Mouse (Mus musculus): ENCODE results near the gene Ccdc183. TPM values are rescaled to one million over a fixed set of nuclear protein-coding genes. Genes with fewer than 3 reads are reported as not detected.
A peak's percentile ranks its signal among the peaks of the same experiment; 100 is the strongest.

The Ccdc183 gene
- total RNA-seq, 2 experiments from 2014 or later, result not detected

DNA sequence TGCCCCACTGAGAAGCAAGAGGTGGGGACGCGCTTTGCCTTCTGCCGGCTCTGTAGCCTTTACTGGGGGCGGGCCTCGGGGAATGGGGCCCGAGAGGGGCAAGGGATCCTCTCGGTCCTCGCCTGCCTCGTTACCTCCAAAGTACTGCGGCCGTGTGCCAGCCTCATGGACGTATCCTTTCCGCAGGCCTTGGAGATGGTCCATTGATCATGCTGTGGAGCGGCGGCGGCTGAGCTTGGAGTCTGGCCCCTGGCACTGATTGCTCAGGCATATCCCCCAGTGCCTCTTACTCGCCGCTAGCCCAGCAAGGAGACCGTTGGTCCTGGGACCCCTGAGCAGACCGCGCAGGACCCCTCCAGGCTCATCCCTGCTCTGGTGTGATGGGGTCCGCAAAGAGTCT lies 1.1 kb downstream of the Ccdc183 start:
- no peak for ATAC-seq (replicated peaks; ENCODE audit: low FRiP score, low TSS enrichment, poor library complexity, severe bottlenecking)

GRCm38 (mm10) chr2:25608671-25609070 lies 8.8 kb downstream of the Ccdc183 start:
- ATAC-seq (replicated peaks; ENCODE audit: low FRiP score, low TSS enrichment, poor library complexity, severe bottlenecking), result peak; percentile 9; the same call in 1 of the 2 replicates

DNA sequence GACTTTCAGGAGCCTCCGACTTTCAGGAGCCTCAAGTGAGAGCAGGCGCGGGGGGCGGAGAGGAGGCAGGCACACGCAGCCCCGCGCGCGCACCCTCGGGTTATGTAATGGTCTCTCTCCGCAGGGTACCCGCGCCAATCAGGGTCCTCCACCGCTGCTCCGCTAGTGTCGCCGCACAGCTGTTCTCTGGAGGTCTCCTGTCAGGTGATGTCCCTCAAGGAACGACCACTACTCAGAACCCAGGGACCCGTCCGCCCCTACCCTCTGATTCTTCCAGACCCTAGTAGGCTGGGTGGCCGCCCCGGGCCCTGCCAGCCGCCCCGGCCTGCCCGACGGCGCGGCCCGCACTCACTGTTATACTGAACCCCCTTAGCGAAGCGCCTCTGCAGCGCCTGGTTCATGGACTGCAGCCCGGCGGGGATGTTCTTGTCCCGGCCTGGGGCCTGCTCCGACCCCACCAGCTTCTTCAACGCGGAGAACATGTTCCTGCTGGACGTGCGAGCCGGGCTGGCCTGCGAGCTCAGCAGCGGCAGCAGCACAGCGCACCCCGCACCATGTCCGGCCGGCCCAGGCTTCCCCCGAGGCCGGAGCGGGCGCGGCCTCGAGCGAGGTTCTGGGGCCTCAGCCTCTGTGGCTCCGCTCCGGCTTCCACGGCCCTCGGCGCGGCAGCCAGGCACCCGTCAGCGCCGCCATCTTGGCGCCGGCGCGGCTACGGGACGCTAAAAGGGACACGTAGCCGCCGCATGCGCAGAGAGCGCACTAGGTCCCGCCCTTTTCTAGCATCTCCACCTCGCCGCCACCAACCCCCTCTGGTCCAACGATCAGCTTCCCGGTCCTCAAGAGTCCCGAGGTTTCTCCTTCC lies 9.5 kb downstream of the Ccdc183 start, which contains the start of gene Rabl6:
Gene Rabl6, minus strand, starts transcription at position 761 of the 862 bp plus-strand sequence.
- ATAC-seq (replicated peaks; ENCODE audit: low FRiP score, low TSS enrichment, poor library complexity, severe bottlenecking), result peak; percentile 80

DNA sequence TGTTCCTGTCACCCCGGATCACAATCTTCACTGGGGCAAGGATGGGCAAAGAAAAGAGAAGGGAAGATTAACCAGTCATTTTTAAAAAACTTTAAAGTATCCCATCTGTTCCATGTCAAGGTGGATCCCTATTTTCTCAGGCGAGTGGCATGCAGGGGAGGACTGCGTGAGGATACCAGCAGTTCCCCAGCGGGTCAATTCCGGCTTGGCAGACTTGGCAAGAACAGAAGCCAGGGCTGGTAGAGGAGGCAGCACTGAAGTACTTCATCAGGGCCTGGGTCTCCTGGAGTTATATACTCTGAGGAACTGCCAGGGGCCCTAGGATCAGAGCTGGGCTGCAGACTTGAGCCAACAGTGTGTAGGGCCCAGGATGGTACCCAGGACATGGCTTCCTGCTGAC lies 15.0 kb downstream of the Ccdc183 start:
- ATAC-seq (replicated peaks; ENCODE audit: low FRiP score, low TSS enrichment, poor library complexity, severe bottlenecking), result no peak

DNA sequence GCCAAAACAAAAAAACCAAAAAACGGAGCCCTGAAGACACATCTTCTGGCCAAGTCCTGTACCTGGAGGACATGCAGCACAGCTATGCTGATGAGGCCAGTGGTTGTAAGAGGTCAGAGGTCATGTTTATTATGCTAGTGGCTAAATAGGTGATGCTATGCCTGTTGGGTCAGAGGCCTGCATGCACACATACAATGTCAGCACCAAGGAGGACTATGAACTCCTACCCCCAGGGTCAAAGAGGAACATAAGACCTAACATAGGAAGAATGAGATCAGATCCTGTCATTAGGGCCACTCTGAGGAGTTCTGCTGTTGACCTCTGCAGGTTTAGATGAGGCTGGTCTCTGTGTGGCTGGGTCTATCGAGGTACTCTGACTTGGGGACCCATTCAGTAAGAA lies 17.4 kb downstream of the Ccdc183 start:
- no peak for ATAC-seq (replicated peaks; ENCODE audit: low FRiP score, low TSS enrichment, poor library complexity, severe bottlenecking)

- no peak for ATAC-seq (replicated peaks; ENCODE audit: low FRiP score, low TSS enrichment, poor library complexity, severe bottlenecking)
Measured at GRCm38 (mm10) chr2:25598749-25599148, 18.7 kb downstream of the Ccdc183 start.

GRCm38 (mm10) chr2:25596765-25597510 lies 20.5 kb downstream of the Ccdc183 start:
- no peak for ATAC-seq (replicated peaks; ENCODE audit: low FRiP score, low TSS enrichment, poor library complexity, severe bottlenecking)

DNA sequence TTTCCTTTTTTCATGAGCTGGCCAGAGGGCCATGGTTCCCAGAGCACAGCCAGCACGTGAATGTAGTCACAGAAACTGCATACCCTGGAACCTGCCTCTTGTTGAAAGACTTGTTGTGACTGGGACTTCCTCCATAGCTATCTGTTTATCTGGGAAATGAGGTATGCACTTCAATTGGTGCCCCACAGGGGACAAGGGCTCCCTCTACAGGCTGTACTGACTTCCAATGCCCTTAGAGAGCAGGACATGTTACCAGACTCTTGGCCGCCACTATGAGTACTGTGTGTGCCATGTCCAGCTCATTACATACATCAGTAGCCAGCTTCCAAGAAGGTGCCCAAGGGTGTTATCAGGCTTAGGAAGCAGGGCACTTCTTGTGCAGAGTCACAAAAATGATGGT lies 25.6 kb downstream of the Ccdc183 start:
- ATAC-seq (replicated peaks; ENCODE audit: low FRiP score, low TSS enrichment, poor library complexity, severe bottlenecking), result peak; percentile 64

- no peak for ATAC-seq (replicated peaks; ENCODE audit: low FRiP score, low TSS enrichment, poor library complexity, severe bottlenecking)
Measured at GRCm38 (mm10) chr2:25588227-25588907, 29.1 kb downstream of the Ccdc183 start.

DNA sequence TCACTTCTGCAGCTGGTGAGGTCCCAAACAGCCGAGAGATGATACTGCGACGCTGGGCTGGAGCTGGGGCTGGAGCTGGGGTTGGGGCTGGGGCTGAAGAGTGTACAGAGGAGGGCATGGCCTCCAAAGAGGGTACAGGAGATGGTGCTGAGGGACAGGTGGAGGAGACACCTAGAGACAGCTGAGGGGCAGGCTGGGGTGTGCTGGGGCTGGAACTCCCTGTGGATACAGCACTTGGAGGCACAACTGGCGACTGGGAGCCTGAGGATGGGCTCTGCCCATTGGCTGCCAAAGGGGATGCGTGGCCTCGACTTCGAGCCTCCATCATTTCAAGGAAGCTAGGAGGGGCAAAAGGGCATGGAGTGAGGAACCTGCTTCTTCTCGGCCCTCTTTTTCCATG lies 30.2 kb downstream of the Ccdc183 start:
- no peak for ATAC-seq (replicated peaks; ENCODE audit: low FRiP score, low TSS enrichment, poor library complexity, severe bottlenecking)

DNA sequence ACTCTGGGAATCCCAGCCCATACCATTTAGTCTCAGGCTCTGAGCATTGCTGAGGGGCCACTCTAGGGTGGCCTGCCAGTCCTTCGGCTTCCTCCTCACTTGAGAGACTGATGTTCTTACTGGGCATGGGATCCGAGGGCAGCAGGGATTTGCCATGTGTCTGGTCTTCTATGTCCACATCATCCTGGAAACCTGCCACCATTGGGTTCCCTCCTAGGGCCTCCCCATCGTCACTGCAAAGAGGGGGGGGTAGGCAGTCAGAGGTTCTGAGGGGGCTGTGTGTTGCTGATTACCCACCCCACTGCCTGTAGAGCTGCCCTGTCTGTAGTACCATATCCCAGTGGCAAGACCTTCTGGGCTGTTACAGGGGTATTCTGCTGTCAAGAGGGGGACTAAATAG lies 31.9 kb downstream of the Ccdc183 start:
- no peak for ATAC-seq (replicated peaks; ENCODE audit: low FRiP score, low TSS enrichment, poor library complexity, severe bottlenecking)

DNA sequence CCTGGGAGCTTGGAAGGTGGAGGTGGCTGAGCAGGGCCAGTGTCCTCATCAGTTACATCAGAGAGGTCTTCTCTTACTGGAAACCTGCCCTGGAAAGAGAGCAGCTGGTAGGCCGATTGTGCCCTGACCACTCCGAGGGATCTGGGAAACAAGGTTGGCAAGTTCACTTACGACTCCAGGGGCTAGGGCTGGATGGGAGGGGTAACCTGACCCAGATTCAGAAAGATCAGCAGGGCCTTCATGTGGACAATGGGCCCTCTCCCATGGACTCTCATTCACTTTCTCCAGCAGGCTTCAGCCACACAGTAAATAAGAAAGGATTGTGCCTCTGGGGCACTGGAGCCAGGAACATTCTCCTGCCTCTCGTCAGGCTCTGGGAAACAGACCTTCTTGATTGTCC lies 32.6 kb downstream of the Ccdc183 start:
- ATAC-seq (replicated peaks; ENCODE audit: low FRiP score, low TSS enrichment, poor library complexity, severe bottlenecking), result no peak

DNA sequence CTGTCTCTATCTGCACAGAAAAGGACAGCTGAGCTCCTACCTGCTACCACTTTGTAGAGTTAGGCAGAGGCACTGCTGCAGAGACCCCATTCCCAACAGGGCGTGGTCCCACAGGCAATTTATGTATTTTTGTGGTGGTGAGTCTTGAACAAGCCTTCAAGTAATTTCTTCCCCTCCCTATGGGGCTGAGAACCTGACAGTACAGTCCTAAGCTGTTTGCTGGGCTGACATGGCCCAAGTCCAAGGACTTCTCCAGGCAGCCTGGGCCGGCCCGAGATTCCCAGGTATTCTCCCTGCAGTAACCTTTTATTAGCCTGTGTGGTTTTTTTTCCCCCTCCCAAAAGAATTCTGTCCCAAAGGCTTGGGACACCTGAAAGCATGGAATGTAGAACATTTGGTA lies 33.3 kb downstream of the Ccdc183 start:
- ATAC-seq (replicated peaks; ENCODE audit: low FRiP score, low TSS enrichment, poor library complexity, severe bottlenecking), result no peak

DNA sequence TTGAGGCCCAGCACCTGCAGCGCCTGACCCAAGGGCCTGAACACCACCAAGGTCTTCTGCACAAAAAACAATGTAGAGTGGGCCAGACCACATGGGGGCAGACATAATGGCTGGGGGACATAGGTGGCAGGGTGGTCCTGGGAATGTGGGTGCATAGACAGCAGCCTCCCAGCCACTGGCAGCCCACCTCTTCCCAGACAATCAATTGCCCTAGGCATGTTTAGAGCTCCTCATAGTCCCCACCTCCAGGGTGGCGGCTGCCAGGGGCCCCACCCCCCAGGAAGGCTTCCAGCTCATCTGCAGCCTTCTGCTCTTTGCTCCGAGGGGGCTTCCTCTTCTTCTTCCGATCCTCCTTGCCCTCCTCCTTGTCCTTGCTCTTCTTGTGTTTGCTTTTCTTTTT lies 33.9 kb downstream of the Ccdc183 start:
- ATAC-seq (replicated peaks; ENCODE audit: low FRiP score, low TSS enrichment, poor library complexity, severe bottlenecking), result no peak

DNA sequence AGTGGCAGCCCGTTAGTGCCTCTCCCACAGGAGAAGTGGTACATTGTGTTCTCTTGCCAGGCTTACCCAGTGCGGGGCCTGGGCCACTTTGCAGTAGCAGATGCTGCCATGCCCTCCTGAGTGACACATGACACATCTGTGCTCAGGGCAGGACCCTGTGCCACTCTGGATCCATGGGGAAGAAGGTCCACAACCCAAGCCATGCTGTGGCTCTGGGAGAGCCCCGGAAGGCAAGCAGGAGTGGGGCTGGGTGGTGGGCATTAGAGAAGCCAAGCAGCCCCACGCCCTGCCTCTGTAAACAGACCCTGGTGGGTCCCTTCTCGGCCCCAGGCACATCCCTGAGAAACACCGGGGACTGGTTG lies 34.4 kb downstream of the Ccdc183 start:
- ATAC-seq (replicated peaks; ENCODE audit: low FRiP score, low TSS enrichment, poor library complexity, severe bottlenecking), result no peak

GRCm38 (mm10) chr2:25582466-25583119 lies 34.9 kb downstream of the Ccdc183 start:
- ATAC-seq (replicated peaks; ENCODE audit: low FRiP score, low TSS enrichment, poor library complexity, severe bottlenecking), result no peak; the same call in 1 of the 2 replicates

DNA sequence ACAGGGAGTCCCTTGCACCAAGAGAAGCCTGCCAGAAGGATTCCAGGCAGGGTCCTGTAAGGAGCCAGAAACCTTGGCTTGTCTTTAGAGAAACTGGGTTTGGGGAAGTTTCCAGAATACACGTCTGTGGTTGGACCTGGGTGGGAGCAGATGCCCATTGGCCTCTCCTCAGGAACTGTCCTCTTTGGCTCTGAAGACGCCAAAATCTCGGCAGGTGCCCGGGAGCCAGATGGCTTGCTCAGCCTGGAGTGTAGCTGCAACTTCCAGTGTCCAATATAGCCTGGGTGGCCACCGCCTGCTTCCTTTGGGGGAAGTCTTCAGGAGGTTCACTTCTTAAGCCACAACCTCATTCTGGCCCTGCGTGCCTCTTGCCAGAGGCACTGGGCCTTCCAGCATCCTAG lies 35.6 kb downstream of the Ccdc183 start:
- ATAC-seq (replicated peaks; ENCODE audit: low FRiP score, low TSS enrichment, poor library complexity, severe bottlenecking), result no peak

DNA sequence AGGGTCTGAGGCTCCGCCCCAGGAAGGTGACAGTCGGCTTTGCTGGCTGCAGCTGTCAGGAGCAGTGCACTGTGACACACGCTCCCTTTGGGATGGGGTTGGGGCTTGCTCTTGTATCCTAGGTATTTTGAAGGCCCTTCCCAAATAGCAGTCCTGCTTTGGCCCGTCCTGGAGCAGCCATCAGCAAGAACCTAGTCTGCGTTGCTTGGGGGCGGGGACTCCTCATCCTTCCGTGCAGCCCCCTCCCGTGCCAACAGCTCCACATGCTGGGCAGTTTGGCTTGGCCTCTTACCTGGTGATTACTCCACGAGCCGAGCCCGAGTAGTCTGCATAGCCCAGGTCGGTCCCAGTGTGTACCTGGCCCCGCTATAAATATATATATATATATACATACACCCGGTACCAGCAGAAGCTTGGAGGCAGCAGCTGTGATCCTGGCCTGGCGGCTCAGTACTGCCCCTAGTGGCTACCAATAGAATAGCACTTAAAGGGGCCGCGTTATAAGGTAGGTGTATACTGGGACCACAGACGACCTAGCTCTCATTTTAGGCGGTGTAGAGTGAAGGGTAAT lies 36.1 kb downstream of the Ccdc183 start, which contains the start of gene Ajm1:
Gene Ajm1, minus strand, starts transcription at position 464 of the 571 bp plus-strand sequence.
- peak; percentile 69 for ATAC-seq (replicated peaks; ENCODE audit: low FRiP score, low TSS enrichment, poor library complexity, severe bottlenecking)

DNA sequence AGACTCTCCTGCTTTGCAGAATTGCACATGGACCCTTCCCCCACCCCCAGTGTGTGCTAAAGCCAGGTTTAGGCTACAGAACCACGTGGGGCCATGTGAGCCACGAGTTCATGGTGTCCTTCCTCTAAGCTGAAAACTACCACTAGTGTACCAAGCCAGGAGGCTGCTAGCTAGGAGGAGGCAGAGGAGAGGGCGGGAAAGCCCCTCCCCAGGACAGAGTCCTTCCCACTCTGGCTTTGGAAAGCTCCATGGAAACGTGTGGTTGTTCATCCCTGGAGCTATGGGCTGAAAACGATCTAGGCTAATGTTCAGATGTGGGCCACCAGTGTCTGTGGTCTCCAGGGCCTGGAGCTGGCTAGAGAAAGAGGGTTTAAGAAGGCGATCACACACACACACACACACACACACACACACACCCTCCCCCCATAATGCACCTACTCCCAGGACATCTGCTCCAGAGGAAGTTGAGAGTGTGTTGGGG lies 36.8 kb downstream of the Ccdc183 start:
- ATAC-seq (replicated peaks; ENCODE audit: low FRiP score, low TSS enrichment, poor library complexity, severe bottlenecking), result no peak
